Mouse (Mus musculus) liver, embryonic 11.5 days (tissue): Measurements from ENCODE around the gene Atxn3. TPM values are rescaled to one million over a fixed set of nuclear protein-coding genes. Genes with fewer than 3 reads are reported as not detected.

ENCODE experiments used
- ATAC-seq: fragments of 200-750 bp; cut with Nextera tagmentation; replicated peaks from 2 replicates; pipeline ENCODE4 v1.8.0; 2017; ENCODE audit warnings: moderate number of reproducible peaks, mild to moderate bottlenecking, moderate TSS enrichment, moderate library complexity; ENCODE audit not compliant: low FRiP score
- DNase-seq: peaks from one replicate; pipeline ENCODE4 v3.0.0-alpha.2; 2017; ENCODE audit warnings: low spot score
- H3K27ac ChIP-seq: fragments of 300-500 bp; sonication (generic); 2 replicates; pipeline ENCODE4 v1.5.1; 2014; ENCODE audit warnings: mild to moderate bottlenecking, low read depth, low read length, control low read depth
- H3K27me3 ChIP-seq: fragments of 300-500 bp; sonication (generic); replicated peaks from 2 replicates; pipeline ENCODE4 v1.6.1; 2014; ENCODE audit warnings: low read length, mixed read lengths; ENCODE audit not compliant: control insufficient read depth, insufficient read depth
- H3K36me3 ChIP-seq: fragments of 300-500 bp; sonication (generic); 2 replicates; pipeline ENCODE4 v1.6.1; 2014; ENCODE audit warnings: mild to moderate bottlenecking, low read length, moderate library complexity, mixed read lengths; ENCODE audit not compliant: control insufficient read depth, insufficient read depth
- H3K4me1 ChIP-seq: fragments of 300-500 bp; sonication (generic); replicated peaks from 2 replicates; pipeline ENCODE4 v1.6.1; 2014; ENCODE audit warnings: low read length, mixed read lengths; ENCODE audit not compliant: control insufficient read depth, insufficient read depth
- H3K4me2 ChIP-seq: fragments of 300-500 bp; sonication (generic); 2 replicates; pipeline ENCODE4 v1.6.1; 2014; ENCODE audit warnings: mild to moderate bottlenecking, control low read depth, moderate library complexity
- H3K4me3 ChIP-seq: fragments of 300-500 bp; sonication (generic); 2 replicates; pipeline ENCODE4 v1.5.1; 2014; ENCODE audit warnings: low read depth, low read length, control low read depth
- H3K9ac ChIP-seq: fragments of 300-500 bp; sonication (generic); 2 replicates; pipeline ENCODE4 v1.6.1; 2014; ENCODE audit warnings: low read depth, low read length, control low read depth
- H3K9me3 ChIP-seq: fragments of 300-500 bp; sonication (generic); 2 replicates; pipeline ENCODE4 v1.6.1; 2016; ENCODE audit warnings: low read length, inconsistent platforms, mixed read lengths; ENCODE audit not compliant: control insufficient read depth
- WGBS: fragments of 180-500 bp; shearing (Covaris S2); extraction: QIAGEN DNeasy Blood & Tissue Kit; methylation state at CpG from one replicate; pipeline ENCODE4 v1.1.7; 2014; 5-methylcytosine and 5-hydroxymethylcytosine counted together
- polyA plus RNA-seq: library from polyadenylated mRNA; unstranded; fragments of >200 nt; fragmentation: Nextera tagmentation; extraction: Ambion mirVana; gene quantifications from 2 replicates; pipeline ENCODE4 v1.2.1, GENCODE M21; 2014

The Atxn3 gene
- polyA plus RNA-seq, 1 experiment from 2014 or later: 23.4 TPM

DNA sequence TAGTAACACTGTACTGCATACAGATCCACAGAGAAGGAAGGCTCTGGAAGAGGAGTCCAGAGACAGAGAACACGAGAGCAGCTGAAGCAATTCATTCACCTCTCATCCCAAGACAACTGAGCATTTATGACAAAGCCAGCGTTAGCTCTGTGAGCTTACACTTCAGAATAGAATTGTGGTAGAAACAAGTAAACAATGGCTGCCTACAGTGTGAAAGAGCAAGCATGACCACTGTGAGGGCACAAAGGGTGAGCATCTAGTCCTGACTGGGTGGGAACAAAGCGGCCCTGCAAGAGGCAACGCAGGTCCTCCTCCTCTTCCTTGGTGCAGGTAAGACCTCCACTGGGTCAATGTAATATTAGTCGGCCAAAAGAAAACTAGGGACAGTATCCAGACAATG lies 67.0 kb downstream of the Atxn3 start:
- Histone ChIP-seq H3K9ac (no peak overlapping the region), H3K4me1 (no peaks in the 10 kb centered on the region), H3K27me3 (no peaks in the 10 kb centered on the region), H3K4me3 (no peak overlapping the region), H3K27ac (no peak overlapping the region), H3K9me3 (no peaks in the 10 kb centered on the region), H3K36me3 (peaks cover 11% of the 10 kb centered on the region; the same call in 1 of the 2 replicates), H3K4me2 (no peak overlapping the region)
- DNase-seq (no peak), ATAC-seq (no peak)
- WGBS: 89% methylated on average over 5 of the region's 5 CpGs

DNA sequence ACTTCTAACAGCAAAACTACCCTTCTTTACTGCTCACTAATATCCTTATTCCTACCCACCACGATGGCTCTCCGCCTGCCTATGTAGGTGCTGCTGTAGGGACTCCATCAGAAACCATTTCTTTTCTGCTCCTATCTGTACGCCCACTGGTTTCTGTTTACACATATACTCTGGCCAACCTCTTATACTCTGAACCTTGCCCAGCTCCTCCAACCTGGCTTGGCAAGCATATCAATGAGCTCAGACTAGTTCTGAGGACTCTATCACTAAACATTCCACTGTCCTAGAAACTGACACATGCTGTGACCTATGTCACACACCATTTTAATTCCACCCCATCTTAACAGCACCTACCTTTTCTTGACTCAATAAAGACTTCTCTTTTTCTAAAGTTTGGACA lies 68.7 kb downstream of the Atxn3 start:
- no peak for DNase-seq
- Histone ChIP-seq H3K9ac (no peak overlapping the region), H3K27ac (no peak overlapping the region), H3K4me1 (no peaks in the 10 kb centered on the region), H3K36me3 (peaks cover 16% of the 10 kb centered on the region), H3K4me2 (no peak overlapping the region), H3K27me3 (no peaks in the 10 kb centered on the region), H3K9me3 (no peaks in the 10 kb centered on the region), H3K4me3 (no peak overlapping the region)
- ATAC-seq: no peak
- WGBS: 95% methylated on average over 3 of the region's 3 CpGs

DNA sequence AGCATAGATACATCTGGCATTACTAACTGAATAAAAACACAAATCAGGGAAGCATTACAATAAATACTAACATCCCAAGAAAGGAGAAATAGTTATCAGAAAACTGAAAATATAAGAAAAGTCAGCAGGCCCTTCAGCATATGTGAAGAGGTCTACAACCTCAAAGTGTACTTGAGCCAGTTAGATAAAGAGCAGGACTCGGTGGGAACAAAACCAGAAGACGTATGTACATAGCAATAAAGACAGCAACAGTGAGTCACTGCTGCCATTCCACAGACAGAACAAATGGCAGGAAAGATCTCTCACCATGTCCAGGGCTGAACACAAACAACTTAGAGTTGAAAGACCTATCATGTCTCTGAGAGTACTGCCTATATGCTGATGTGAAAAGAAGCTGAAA lies 69.7 kb downstream of the Atxn3 start:
- ATAC-seq (no peak), DNase-seq (no peak)
- no peaks in the 10 kb centered on the region for H3K4me1 ChIP-seq
- no peak overlapping the region for H3K27ac ChIP-seq
- H3K9me3 ChIP-seq: no peaks in the 10 kb centered on the region
- 89% methylated on average over 2 of the region's 2 CpGs for WGBS
- H3K36me3 ChIP-seq: peaks cover 20% of the 10 kb centered on the region
- H3K9ac ChIP-seq: no peak overlapping the region
- H3K27me3 ChIP-seq: no peaks in the 10 kb centered on the region
- H3K4me3 ChIP-seq: no peak overlapping the region
- H3K4me2 ChIP-seq: no peak overlapping the region

- no peak overlapping the region for H3K4me3 ChIP-seq
- no peak for DNase-seq
- H3K9me3 ChIP-seq: no peaks in the 10 kb centered on the region
- no peaks in the 10 kb centered on the region for H3K4me1 ChIP-seq
- H3K27me3 ChIP-seq: no peaks in the 10 kb centered on the region
- no peak for ATAC-seq
- H3K27ac ChIP-seq: no peak overlapping the region
- no peak overlapping the region for H3K9ac ChIP-seq
- no peak overlapping the region for H3K4me2 ChIP-seq
- peaks cover 12% of the 10 kb centered on the region for H3K36me3 ChIP-seq
- WGBS: 95% methylated on average over 7 of the region's 7 CpGs
Observed at GRCm38 (mm10) chr12:101884926-101885325, 73.1 kb downstream of the Atxn3 start.

DNA sequence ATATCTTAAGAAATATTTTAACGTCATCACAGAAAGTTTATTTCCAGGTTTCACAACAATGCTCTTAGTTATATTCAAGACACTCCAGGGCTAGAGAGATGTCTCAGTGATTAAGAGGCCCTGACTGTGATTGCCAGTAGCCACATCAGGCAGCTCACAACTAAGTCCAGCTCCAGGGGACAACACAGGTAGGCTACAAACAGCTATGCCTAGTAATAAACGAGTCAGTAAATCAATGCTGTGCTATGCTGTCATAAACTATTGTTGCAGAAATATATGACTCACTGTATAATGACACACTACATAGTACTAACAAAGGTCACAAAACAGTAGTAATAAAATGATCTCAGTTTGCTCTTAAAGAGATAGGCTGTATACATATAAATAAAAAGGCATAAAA lies 81.7 kb downstream of the Atxn3 start:
- Histone ChIP-seq H3K27me3 (no peaks in the 10 kb centered on the region), H3K27ac (no peak overlapping the region), H3K4me3 (no peak overlapping the region), H3K4me2 (no peak overlapping the region), H3K9ac (no peak overlapping the region), H3K9me3 (no peaks in the 10 kb centered on the region), H3K36me3 (peaks cover 9% of the 10 kb centered on the region), H3K4me1 (no peaks in the 10 kb centered on the region)
- WGBS: 90% methylated on average over 2 of the region's 2 CpGs
- no peak for ATAC-seq
- DNase-seq: no peak

- Histone ChIP-seq H3K4me3 (no peak overlapping the region), H3K27me3 (no peaks in the 10 kb centered on the region), H3K27ac (no peak overlapping the region), H3K9me3 (no peaks in the 10 kb centered on the region), H3K9ac (no peak overlapping the region), H3K4me1 (no peaks in the 10 kb centered on the region), H3K4me2 (no peak overlapping the region), H3K36me3 (peaks cover 9% of the 10 kb centered on the region)
- WGBS: 79% methylated on average over 1 of the region's 1 CpGs
- ATAC-seq (no peak), DNase-seq (no peak)
Observed at GRCm38 (mm10) chr12:101875107-101875506, 82.9 kb downstream of the Atxn3 start.

Other genes starting within 250 kb of the Atxn3 start
- gene Tc2n, start 239.7 kb downstream of the Atxn3 start, polyA plus RNA-seq: 0.11 TPM in 1 of 2 replicates, not detected in the other
- 4.3 and 4.4 TPM in 2 replicates for gene Fbln5, start 139.2 kb downstream of the Atxn3 start, polyA plus RNA-seq
- gene Trip11, start 45.0 kb downstream of the Atxn3 start, polyA plus RNA-seq: 10.4 TPM in 2 replicates
- 46.9 and 48.8 TPM in 2 replicates for gene Cpsf2, start 17.7 kb upstream of the Atxn3 start, polyA plus RNA-seq
- gene Slc24a4, start 170.5 kb upstream of the Atxn3 start, polyA plus RNA-seq: 0.04 and 0.12 TPM in 2 replicates